In the genomic region with DNA sequence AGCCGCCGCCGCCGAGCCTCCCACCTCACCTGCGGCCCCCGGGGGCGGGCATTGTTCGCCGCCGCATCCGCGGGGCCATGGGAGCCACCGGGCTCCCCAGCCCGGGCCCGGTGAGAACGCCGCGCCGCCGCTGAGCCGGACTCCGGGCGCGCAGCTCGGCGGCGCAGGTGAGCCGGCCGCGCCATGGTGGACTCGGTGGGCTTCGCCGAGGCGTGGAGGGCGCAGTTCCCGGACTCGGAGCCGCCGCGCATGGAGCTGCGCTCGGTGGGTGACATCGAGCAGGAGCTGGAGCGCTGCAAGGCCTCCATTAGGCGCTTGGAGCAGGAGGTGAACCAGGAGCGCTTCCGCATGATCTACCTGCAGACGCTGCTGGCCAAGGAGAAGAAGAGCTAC, we compare ENCODE assay signal across 8 mouse cellular contexts. TPM values are rescaled to one million over a fixed set of nuclear protein-coding genes. Genes with fewer than 3 reads are reported as not detected.
DNase-seq lines count a peak whose midpoint lies in the region; ATAC-seq and TF ChIP-seq lines count a peak whose summit lies in the region.

No protein-coding gene starts in this region.

- peak overlapping the region; percentile 87 for H3K4me3 ChIP-seq in left cerebral cortex, adult 2 months
- H3K4me3 ChIP-seq in ES-E14 (ENCODE audit: insufficient read depth in 1 of 2, low read depth in 1 of 2, low read length in 2 of 2, poor library complexity in 1 of 2, severe bottlenecking in 1 of 2) = peak overlapping the region; percentile 73 to 88
- H3K4me3 ChIP-seq in hindbrain, embryonic 16.5 days (ENCODE audit: low read length) = peak overlapping the region; percentile 79
- H3K4me3 ChIP-seq in midbrain, embryonic 10.5 days = peak overlapping the region; percentile 88

- H3K27me3 ChIP-seq in hindbrain, embryonic 16.5 days (replicated peaks; ENCODE audit: control insufficient read depth, insufficient read depth, low read length) = no peaks in the 10 kb centered on the region
- peaks cover 33% of the 10 kb centered on the region for H3K27me3 ChIP-seq in midbrain, embryonic 10.5 days (ENCODE audit: low read depth, poor library complexity, severe bottlenecking)

- TF ChIP-seq CTCF in left cerebral cortex, adult 2 months (IDR thresholded peaks at IDR 0.05) = no peak

- in situ Hi-C loops in ES-E14 (cut with MboI; ENCODE audit: low sequenced_read_pairs in 2 of 2, unreplicated experiment in 2 of 2) = no loop called here

- peak; percentile 25; the same call in 1 of the 2 replicates for ATAC-seq in hindbrain, embryonic 16.5 days
- ATAC-seq in frontal cortex, adult (ENCODE audit: low TSS enrichment) = no peak

- peak in 1 of 2 experiments; percentile 48 for DNase-seq in left cerebral cortex, adult 2 months (ENCODE audit: extremely low spot score in 1 of 2, low spot score in 2 of 2)
- no peak for DNase-seq in left cerebral cortex, adult 11 months (ENCODE audit: low spot score)
- DNase-seq in ES-E14 (ENCODE audit: low read depth, low spot score) = no peak
- DNase-seq in embryo, embryonic 11 days = peak; percentile 49
- peak; percentile 54 for DNase-seq in midbrain, embryonic 10.5 days (ENCODE audit: low spot score)
- DNase-seq in thymus, postnatal 10 days (ENCODE audit: low spot score in 2 of 2) = peak; percentile 22 to 25

- intact Hi-C loops in left cerebral cortex, adult 2 months (cut with DNase I) = loop anchor here (10.0 kb wide), 1 partner anchor 54 kb away; no protein-coding TSS in a partner anchor

- H3K9ac ChIP-seq in ES-E14 (ENCODE audit: insufficient read depth, low read depth, low read length, poor library complexity, severe bottlenecking) = peak overlapping the region; percentile 69
- peak overlapping the region; percentile 91 for H3K9ac ChIP-seq in hindbrain, embryonic 16.5 days (ENCODE audit: low read depth, low read length)

- no peaks in the 10 kb centered on the region for H3K36me3 ChIP-seq in ES-E14 (ENCODE audit: control insufficient read depth, insufficient read depth, low read length, poor library complexity, severe bottlenecking)
- no peaks in the 10 kb centered on the region for H3K36me3 ChIP-seq in hindbrain, embryonic 16.5 days (ENCODE audit: control insufficient read depth, insufficient read depth, low read length)
- peaks cover 18% of the 10 kb centered on the region for H3K36me3 ChIP-seq in midbrain, embryonic 10.5 days

- H3K9me3 ChIP-seq in ES-E14 (ENCODE audit: control insufficient read depth, insufficient read depth, low read depth, low read length) = no peaks in the 10 kb centered on the region
- no peaks in the 10 kb centered on the region for H3K9me3 ChIP-seq in hindbrain, embryonic 16.5 days (ENCODE audit: control insufficient read depth, low read length)
- no peaks in the 10 kb centered on the region for H3K9me3 ChIP-seq in midbrain, embryonic 10.5 days (replicated peaks)

- H3K4me2 ChIP-seq in hindbrain, embryonic 16.5 days (ENCODE audit: low read length) = peak overlapping the region; percentile 72

- H3K27ac ChIP-seq in left cerebral cortex, adult 2 months = peak overlapping the region; percentile 79
- H3K27ac ChIP-seq in ES-E14 (ENCODE audit: insufficient read depth, low read depth, low read length, poor library complexity, severe bottlenecking) = no peak overlapping the region
- peak overlapping the region; percentile 90 for H3K27ac ChIP-seq in hindbrain, embryonic 16.5 days (ENCODE audit: low read depth, low read length)
- H3K27ac ChIP-seq in midbrain, embryonic 10.5 days (replicated peaks) = peak overlapping the region; percentile 90

- H3K4me1 ChIP-seq in ES-E14 (ENCODE audit: control insufficient read depth in 2 of 2, insufficient read depth in 2 of 2, low read length in 2 of 2, poor library complexity in 1 of 2) = peaks cover 0 to 7% of the 10 kb centered on the region in 2 experiments; a peak in 2 of 4 replicates
- H3K4me1 ChIP-seq in hindbrain, embryonic 16.5 days (ENCODE audit: control insufficient read depth, insufficient read depth, low read depth, low read length) = peaks cover 44% of the 10 kb centered on the region
- H3K4me1 ChIP-seq in midbrain, embryonic 10.5 days = peaks cover 96% of the 10 kb centered on the region

- under 1% methylated on average over 20 of the region's 48 CpGs for WGBS in hindbrain, embryonic 16.5 days
- WGBS in midbrain, embryonic 10.5 days = 0% methylated on average over 42 of the region's 48 CpGs

TF ChIP-seq in ES-E14, 5 proteins besides CTCF, POLR2A, EP300 and RAD21:
- TF ChIP-seq MAFK (IDR thresholded peaks at IDR 0.05; ENCODE audit: insufficient read depth, low read depth, low read length) (no peak), CHD2 (IDR thresholded peaks at IDR 0.05; ENCODE audit: low read depth, low read length) (no peak), HCFC1 (IDR thresholded peaks at IDR 0.05; ENCODE audit: borderline replicate concordance, insufficient read depth, low read length) (no peak), ZC3H11A (IDR thresholded peaks at IDR 0.05; ENCODE audit: borderline replicate concordance, low read depth, low read length) (no peak), ZNF384 (IDR thresholded peaks at IDR 0.05; ENCODE audit: low read depth, low read length) (no peak)

RNA-seq across cellular contexts. Expression of a gene that starts 0.4 kb away (rescaled TPM):
- 100 to 1,000 TPM in 1 of 2 experiments, 10 to 100 TPM in 1; 99.6 to 113 TPM for total RNA-seq in left cerebral cortex, adult 2 months (2021)
- 17.9 and 19.5 TPM in 2 replicates for total RNA-seq in ES-E14 (2012; rRNA removed)
- polyA plus RNA-seq in hindbrain, embryonic 16.5 days (2015; fragmentation: Nextera tagmentation; extraction: Ambion mirVana) = 11.5 and 13.6 TPM in 2 replicates
- polyA plus RNA-seq in midbrain, embryonic 10.5 days (2016; fragmentation: Nextera tagmentation; extraction: Ambion mirVana) = 5.1 and 6.9 TPM in 2 replicates

RNA-seq across cellular contexts. Expression of a gene that starts 24.0 kb away (rescaled TPM):
- total RNA-seq in left cerebral cortex, adult 2 months (2021) = 10 to 100 TPM; 31.6 to 35.7 TPM
- total RNA-seq in ES-E14 (2012; rRNA removed) = 0.69 and 0.98 TPM in 2 replicates
- polyA plus RNA-seq in hindbrain, embryonic 16.5 days (2015; fragmentation: Nextera tagmentation; extraction: Ambion mirVana) = 19.5 and 22.2 TPM in 2 replicates
- polyA plus RNA-seq in midbrain, embryonic 10.5 days (2016; fragmentation: Nextera tagmentation; extraction: Ambion mirVana) = 9.9 and 10.4 TPM in 2 replicates

RNA-seq across cellular contexts. Expression of a gene that starts 28.5 kb away (rescaled TPM):
- not detected for total RNA-seq in left cerebral cortex, adult 2 months (2021)
- 0.18 TPM in 1 of 2 replicates, not detected in the other for total RNA-seq in ES-E14 (2012; rRNA removed)
- 0.49 and 0.81 TPM in 2 replicates for polyA plus RNA-seq in hindbrain, embryonic 16.5 days (2015; fragmentation: Nextera tagmentation; extraction: Ambion mirVana)
- polyA plus RNA-seq in midbrain, embryonic 10.5 days (2016; fragmentation: Nextera tagmentation; extraction: Ambion mirVana) = not detected in 2 replicates

Comparison
In these comparisons a context has a peak if more than half of its experiments do, and no peak if none do; other contexts are left out.
1. DNase-seq: peak in embryo, embryonic 11 days (single experiment), midbrain, embryonic 10.5 days (single experiment) and thymus, postnatal 10 days (2 of 2); none in left cerebral cortex, adult 11 months (single experiment) and ES-E14 (single experiment).
2. RNA of a gene that starts 24.0 kb away (total RNA-seq): 31.6 to 35.7 TPM in left cerebral cortex, adult 2 months; 0.69 to 0.98 TPM in ES-E14; every median in the first group is over 10 times any median in the second.
3. Peak in every context shown above with its lines, with median percentiles within 50 percentile points of each other: H3K4me3 ChIP-seq.